Mouse (Mus musculus) hindbrain, postnatal 0 days (tissue): ENCODE measurements around the gene Mtmr10. TPM values are rescaled to one million over a fixed set of nuclear protein-coding genes. Genes with fewer than 3 reads are reported as not detected.

Source experiments
- ATAC-seq: fragments of 200-750 bp; cut with Nextera tagmentation; 2 replicates; pipeline ENCODE4 v1.8.0; 2017; ENCODE audit warnings: mild to moderate bottlenecking, moderate TSS enrichment, moderate library complexity
- DNase-seq: peaks from one replicate; pipeline ENCODE4 v3.0.0-alpha.2; 2015; ENCODE audit warnings: low spot score
- H3K27ac ChIP-seq: fragments of 300-500 bp; sonication (generic); 2 replicates; pipeline ENCODE4 v1.5.1; 2014; ENCODE audit warnings: mild to moderate bottlenecking
- H3K27me3 ChIP-seq: fragments of 300-500 bp; sonication (generic); 2 replicates; pipeline ENCODE4 v1.6.1; 2014; ENCODE audit warnings: low read length, mixed read lengths; ENCODE audit not compliant: insufficient read depth
- H3K36me3 ChIP-seq: fragments of 300-500 bp; sonication (generic); 2 replicates; pipeline ENCODE4 v1.6.1; 2014; ENCODE audit warnings: low read length, mixed read lengths; ENCODE audit not compliant: insufficient read depth
- H3K4me1 ChIP-seq: fragments of 300-500 bp; sonication (generic); 2 replicates; pipeline ENCODE4 v1.6.1; 2014; ENCODE audit warnings: antibody characterized with exemption, low read length, mixed read lengths; ENCODE audit not compliant: insufficient read depth
- H3K4me2 ChIP-seq: fragments of 300-500 bp; sonication (generic); 2 replicates; pipeline ENCODE4 v1.6.1; 2014; ENCODE audit warnings: low read depth, mild to moderate bottlenecking, low read length, moderate library complexity, mixed read lengths
- H3K4me3 ChIP-seq: fragments of 300-500 bp; sonication (generic); 2 replicates; pipeline ENCODE4 v1.5.1; 2014; ENCODE audit warnings: low read length
- H3K9ac ChIP-seq: fragments of 300-500 bp; sonication (generic); replicated peaks from 2 replicates; pipeline ENCODE4 v1.6.1; 2014; ENCODE audit warnings: mild to moderate bottlenecking, low read length, moderate library complexity, mixed read lengths
- H3K9me3 ChIP-seq: fragments of 300-500 bp; sonication (generic); 2 replicates; pipeline ENCODE4 v1.6.1; 2016; ENCODE audit warnings: low read length, mixed read lengths
- CTCF ChIP-seq: IDR thresholded peaks from 2 replicates; pipeline ENCODE4 v1.5.1; 2016; ENCODE audit warnings: antibody characterized with exemption, control low read depth, low read depth
- WGBS: fragments of 180-500 bp; shearing (Covaris S2); extraction: QIAGEN DNeasy Blood & Tissue Kit; methylation state at CpG from one replicate; pipeline ENCODE4 v1.1.7; 2014; 5-methylcytosine and 5-hydroxymethylcytosine counted together
- polyA plus RNA-seq: library from polyadenylated mRNA; unstranded; fragments of >200 nt; fragmentation: Nextera tagmentation; extraction: Ambion mirVana; gene quantifications from 2 replicates; pipeline ENCODE4 v1.2.1, GENCODE M21; 2015
- total RNA-seq: library from RNA; depleted of rRNA; stranded (reverse); fragments of >200 nt; gene quantifications from 2 replicates; pipeline ENCODE4 v1.2.3, GENCODE M21; 2014; rRNA removed

Gene Mtmr10
- total RNA-seq (11.7 and 14.5 TPM in 2 replicates), polyA plus RNA-seq (9.5 and 10.5 TPM in 2 replicates)

GRCm38 (mm10) chr7:64287414-64288091 lies at the start of gene Mtmr10:
Gene Mtmr10 (plus strand): TSS chr7:64287653.
- no peaks in the 10 kb centered on the region for H3K36me3 ChIP-seq
- peak; percentile 99 for DNase-seq
- peak within 1 kb of the TSS; percentile 73 for H3K4me2 ChIP-seq
- peak within 1 kb of the TSS; percentile 98 for H3K4me3 ChIP-seq
- TF ChIP-seq CTCF = peak; percentile 68
- no peaks in the 10 kb centered on the region for H3K9me3 ChIP-seq
- peak; percentile 99 for ATAC-seq
- H3K4me1 ChIP-seq = no peaks in the 10 kb centered on the region; the same call in 1 of the 2 replicates
- H3K9ac ChIP-seq = peak within 1 kb of the TSS; percentile 80
- no peaks in the 10 kb centered on the region for H3K27me3 ChIP-seq
- peak within 1 kb of the TSS; percentile 80 for H3K27ac ChIP-seq
- 0% methylated on average over 76 of the region's 77 CpGs for WGBS

- Histone ChIP-seq H3K4me1 (no peaks in the 10 kb centered on the region), H3K36me3 (no peaks in the 10 kb centered on the region), H3K4me3 (no peak overlapping the region), H3K4me2 (no peak overlapping the region), H3K27ac (no peak overlapping the region), H3K27me3 (no peaks in the 10 kb centered on the region), H3K9ac (no peak overlapping the region), H3K9me3 (no peaks in the 10 kb centered on the region)
- WGBS = 89% methylated on average over 8 of the region's 8 CpGs
- DNase-seq = no peak
- ATAC-seq = no peak
- no peak for TF ChIP-seq CTCF
These were observed 49.7 kb upstream of the Mtmr10 start for GRCm38 (mm10) chr7:64237747-64238146.

GRCm38 (mm10) chr7:64238410-64239086 lies 48.9 kb upstream of the Mtmr10 start:
- WGBS = 87% methylated on average over 7 of the region's 7 CpGs
- no peak for TF ChIP-seq CTCF
- Histone ChIP-seq H3K4me3 (no peak overlapping the region), H3K9me3 (no peaks in the 10 kb centered on the region), H3K27ac (no peak overlapping the region), H3K4me1 (no peaks in the 10 kb centered on the region), H3K9ac (no peak overlapping the region), H3K36me3 (no peaks in the 10 kb centered on the region), H3K27me3 (no peaks in the 10 kb centered on the region), H3K4me2 (no peak overlapping the region)
- no peak for DNase-seq
- no peak for ATAC-seq

GRCm38 (mm10) chr7:64239138-64239805 lies 48.2 kb upstream of the Mtmr10 start:
- Histone ChIP-seq H3K9me3 (no peaks in the 10 kb centered on the region), H3K4me1 (no peaks in the 10 kb centered on the region), H3K4me3 (no peak overlapping the region), H3K36me3 (no peaks in the 10 kb centered on the region), H3K9ac (no peak overlapping the region), H3K27ac (no peak overlapping the region), H3K4me2 (no peak overlapping the region), H3K27me3 (no peaks in the 10 kb centered on the region)
- no peak for TF ChIP-seq CTCF
- ATAC-seq (no peak), DNase-seq (no peak)
- 79% methylated on average over 9 of the region's 9 CpGs for WGBS

- no peak for ATAC-seq
These were observed 47.6 kb upstream of the Mtmr10 start for GRCm38 (mm10) chr7:64239806-64240315.

GRCm38 (mm10) chr7:64242424-64242823 lies 45.0 kb upstream of the Mtmr10 start:
- 79% methylated on average over 4 of the region's 4 CpGs for WGBS
- H3K9ac ChIP-seq = no peak overlapping the region
- no peak overlapping the region for H3K27ac ChIP-seq
- H3K4me1 ChIP-seq = no peaks in the 10 kb centered on the region
- ATAC-seq = no peak
- no peaks in the 10 kb centered on the region for H3K27me3 ChIP-seq
- TF ChIP-seq CTCF = no peak
- H3K4me3 ChIP-seq = no peak overlapping the region
- no peak for DNase-seq
- no peak overlapping the region for H3K4me2 ChIP-seq
- H3K36me3 ChIP-seq = no peaks in the 10 kb centered on the region
- H3K9me3 ChIP-seq = no peaks in the 10 kb centered on the region

More at GRCm38 (mm10) chr7:64239806-64240315, 47.6 kb upstream of the Mtmr10 start:
- no peak overlapping the region for H3K4me3 ChIP-seq
- no peak overlapping the region for H3K4me2 ChIP-seq
- H3K9ac ChIP-seq = no peak overlapping the region
- no peak overlapping the region for H3K27ac ChIP-seq
- no peaks in the 10 kb centered on the region for H3K27me3 ChIP-seq
- TF ChIP-seq CTCF = no peak
- no peaks in the 10 kb centered on the region for H3K36me3 ChIP-seq
- no peaks in the 10 kb centered on the region for H3K9me3 ChIP-seq
- H3K4me1 ChIP-seq = no peaks in the 10 kb centered on the region
- WGBS = 57% methylated on average over 4 of the region's 4 CpGs
- DNase-seq = peak; percentile 28
